Mouse (Mus musculus) forebrain, embryonic 16.5 days (tissue): ENCODE measurements around the gene Slc24a4. TPM values are rescaled to one million over a fixed set of nuclear protein-coding genes. Genes with fewer than 3 reads are reported as not detected.

Source experiments
- ATAC-seq: fragments of 200-750 bp; cut with Nextera tagmentation; 2 replicates; pipeline ENCODE4 v1.8.0; 2017; ENCODE audit warnings: mild to moderate bottlenecking, moderate library complexity
- H3K27ac ChIP-seq: fragments of 300-500 bp; sonication (generic); 2 replicates; pipeline ENCODE4 v1.5.1; 2014; ENCODE audit warnings: low read length, control low read depth
- H3K27me3 ChIP-seq: fragments of 300-500 bp; sonication (generic); replicated peaks from 2 replicates; pipeline ENCODE4 v1.6.1; 2014; ENCODE audit warnings: low read length; ENCODE audit not compliant: control insufficient read depth, insufficient read depth
- H3K36me3 ChIP-seq: fragments of 300-500 bp; sonication (generic); 2 replicates; pipeline ENCODE4 v1.6.1; 2014; ENCODE audit not compliant: control insufficient read depth, insufficient read depth
- H3K4me1 ChIP-seq: fragments of 300-500 bp; sonication (generic); replicated peaks from 2 replicates; pipeline ENCODE4 v1.6.1; 2014; ENCODE audit warnings: low read length; ENCODE audit not compliant: control insufficient read depth, insufficient read depth
- H3K4me2 ChIP-seq: fragments of 300-500 bp; sonication (generic); 2 replicates; pipeline ENCODE4 v1.6.1; 2014; ENCODE audit warnings: mild to moderate bottlenecking, low read length, control low read depth
- H3K4me3 ChIP-seq: fragments of 300-500 bp; sonication (generic); replicated peaks from 2 replicates; pipeline ENCODE4 v1.5.1; 2014; ENCODE audit warnings: mild to moderate bottlenecking, low read length, control low read depth
- H3K9ac ChIP-seq: fragments of 300-500 bp; sonication (generic); replicated peaks from 2 replicates; pipeline ENCODE4 v1.6.1; 2014; ENCODE audit warnings: low read depth, low read length, control low read depth
- H3K9me3 ChIP-seq: fragments of 300-500 bp; sonication (generic); 2 replicates; pipeline ENCODE4 v1.6.1; 2016; ENCODE audit warnings: low read length; ENCODE audit not compliant: control insufficient read depth
- WGBS: fragments of 180-500 bp; shearing (Covaris S2); extraction: QIAGEN DNeasy Blood & Tissue Kit; methylation state at CpG from one replicate; pipeline ENCODE4 v1.1.7; 2014; 5-methylcytosine and 5-hydroxymethylcytosine counted together
- polyA plus RNA-seq: library from polyadenylated mRNA; unstranded; fragments of >200 nt; fragmentation: Nextera tagmentation; extraction: Ambion mirVana; gene quantifications from 2 replicates; pipeline ENCODE4 v1.2.1, GENCODE M21; 2015

Slc24a4 gene
- polyA plus RNA-seq, 1 experiment from 2014 or later = 1.3 TPM

- peak overlapping the region; percentile 10; the same call in 1 of the 2 replicates for H3K27ac ChIP-seq
- H3K4me1 ChIP-seq = peaks cover 14% of the 10 kb centered on the region
- peak; percentile 24; the same call in 1 of the 2 replicates for ATAC-seq
These were observed 122.5 kb downstream of the Slc24a4 start for GRCm38 (mm10) chr12:102251070-102251469.

GRCm38 (mm10) chr12:102251985-102252384, 123.5 kb downstream of the Slc24a4 start:
- Histone ChIP-seq H3K9ac (no peak overlapping the region), H3K4me1 (peaks cover 14% of the 10 kb centered on the region), H3K4me2 (no peak overlapping the region), H3K9me3 (no peaks in the 10 kb centered on the region; the same call in 1 of the 2 replicates), H3K27ac (no peak overlapping the region), H3K27me3 (no peaks in the 10 kb centered on the region), H3K36me3 (no peaks in the 10 kb centered on the region), H3K4me3 (no peak overlapping the region)
- no peak for ATAC-seq
- 42% methylated on average over 3 of the region's 3 CpGs for WGBS

More at GRCm38 (mm10) chr12:102251070-102251469, 122.5 kb downstream of the Slc24a4 start:
- no peak overlapping the region for H3K4me2 ChIP-seq
- H3K9ac ChIP-seq = no peak overlapping the region
- H3K27me3 ChIP-seq = no peaks in the 10 kb centered on the region
- H3K4me3 ChIP-seq = no peak overlapping the region
- no peaks in the 10 kb centered on the region for H3K36me3 ChIP-seq
- H3K9me3 ChIP-seq = no peaks in the 10 kb centered on the region; the same call in 1 of the 2 replicates
- WGBS = 72% methylated on average over 3 of the region's 3 CpGs

GRCm38 (mm10) chr12:102252525-102252924, 124.0 kb downstream of the Slc24a4 start:
- Histone ChIP-seq H3K9me3 (no peaks in the 10 kb centered on the region; the same call in 1 of the 2 replicates), H3K36me3 (no peaks in the 10 kb centered on the region), H3K27me3 (no peaks in the 10 kb centered on the region), H3K4me2 (no peak overlapping the region), H3K9ac (no peak overlapping the region), H3K4me1 (peaks cover 14% of the 10 kb centered on the region), H3K4me3 (no peak overlapping the region), H3K27ac (no peak overlapping the region)
- 67% methylated on average over 1 of the region's 1 CpGs for WGBS
- no peak for ATAC-seq

GRCm38 (mm10) chr12:102255012-102255411, 126.5 kb downstream of the Slc24a4 start:
- Histone ChIP-seq H3K9ac (no peak overlapping the region), H3K4me1 (peaks cover 12% of the 10 kb centered on the region), H3K27me3 (no peaks in the 10 kb centered on the region)

GRCm38 (mm10) chr12:102258522-102259112, 130.1 kb downstream of the Slc24a4 start:
- H3K36me3 ChIP-seq = no peaks in the 10 kb centered on the region
- no peaks in the 10 kb centered on the region for H3K9me3 ChIP-seq
- WGBS = 77% methylated on average over 3 of the region's 3 CpGs
- H3K4me2 ChIP-seq = no peak overlapping the region
- H3K27me3 ChIP-seq = no peaks in the 10 kb centered on the region
- no peak overlapping the region for H3K4me3 ChIP-seq
- ATAC-seq = no peak
- H3K9ac ChIP-seq = no peak overlapping the region
- no peak overlapping the region for H3K27ac ChIP-seq
- no peaks in the 10 kb centered on the region for H3K4me1 ChIP-seq

More at GRCm38 (mm10) chr12:102255012-102255411, 126.5 kb downstream of the Slc24a4 start:
- H3K4me2 ChIP-seq = no peak overlapping the region
- no peak overlapping the region for H3K4me3 ChIP-seq
- H3K27ac ChIP-seq = no peak overlapping the region
- ATAC-seq = no peak
- no peaks in the 10 kb centered on the region for H3K36me3 ChIP-seq
- no peaks in the 10 kb centered on the region for H3K9me3 ChIP-seq

- ATAC-seq = no peak
- Histone ChIP-seq H3K27me3 (no peaks in the 10 kb centered on the region), H3K4me3 (no peak overlapping the region), H3K4me2 (no peak overlapping the region), H3K9me3 (no peaks in the 10 kb centered on the region), H3K9ac (no peak overlapping the region), H3K4me1 (no peaks in the 10 kb centered on the region), H3K27ac (no peak overlapping the region), H3K36me3 (no peaks in the 10 kb centered on the region)
- WGBS = 75% methylated on average over 8 of the region's 8 CpGs
These were observed 133.4 kb downstream of the Slc24a4 start for GRCm38 (mm10) chr12:102261933-102262396.

- Histone ChIP-seq H3K27ac (no peak overlapping the region), H3K27me3 (no peaks in the 10 kb centered on the region), H3K4me2 (no peak overlapping the region), H3K4me3 (no peak overlapping the region), H3K4me1 (no peaks in the 10 kb centered on the region), H3K36me3 (no peaks in the 10 kb centered on the region), H3K9me3 (no peaks in the 10 kb centered on the region), H3K9ac (no peak overlapping the region)
- WGBS = 94% methylated on average over 2 of the region's 2 CpGs
- no peak for ATAC-seq
These were observed 134.3 kb downstream of the Slc24a4 start for GRCm38 (mm10) chr12:102262809-102263208.

GRCm38 (mm10) chr12:102263249-102263648, 134.7 kb downstream of the Slc24a4 start:
- H3K9ac ChIP-seq = no peak overlapping the region
- H3K27ac ChIP-seq = no peak overlapping the region
- no peak overlapping the region for H3K4me2 ChIP-seq
- no peaks in the 10 kb centered on the region for H3K36me3 ChIP-seq
- H3K4me1 ChIP-seq = no peaks in the 10 kb centered on the region
- no peak overlapping the region for H3K4me3 ChIP-seq
- H3K27me3 ChIP-seq = no peaks in the 10 kb centered on the region
- no peak for ATAC-seq
- no peaks in the 10 kb centered on the region for H3K9me3 ChIP-seq

GRCm38 (mm10) chr12:102266433-102266832, 137.9 kb downstream of the Slc24a4 start:
- no peak overlapping the region for H3K27ac ChIP-seq
- no peaks in the 10 kb centered on the region for H3K36me3 ChIP-seq
- no peaks in the 10 kb centered on the region for H3K27me3 ChIP-seq
- no peak for ATAC-seq
- H3K4me1 ChIP-seq = no peaks in the 10 kb centered on the region
- no peaks in the 10 kb centered on the region for H3K9me3 ChIP-seq
- 91% methylated on average over 8 of the region's 8 CpGs for WGBS
- no peak overlapping the region for H3K4me2 ChIP-seq
- no peak overlapping the region for H3K9ac ChIP-seq
- no peak overlapping the region for H3K4me3 ChIP-seq
